ENCODE assay signal across 23 mouse cellular contexts in the genomic region with DNA sequence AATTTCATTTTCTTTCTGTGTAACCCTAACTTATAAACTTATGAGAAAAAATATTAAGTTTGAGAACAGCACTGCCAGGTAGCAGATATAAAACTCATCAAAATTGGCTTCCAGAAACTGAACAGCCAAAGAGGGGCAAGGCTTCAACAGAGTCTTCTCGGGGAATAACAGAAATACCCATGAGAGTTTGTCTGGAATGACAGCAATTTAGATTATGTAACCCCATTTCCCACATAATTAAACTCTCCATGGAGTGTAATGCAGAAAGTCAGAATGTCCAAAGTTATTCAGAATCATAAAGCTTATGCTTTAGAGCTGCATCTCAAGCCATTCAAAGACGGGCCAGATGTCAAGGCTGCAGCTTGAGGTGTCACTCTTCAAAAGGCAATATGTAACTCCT.
DNase-seq lines count a peak whose midpoint lies in the region.
"Had no signal": no experiment of that assay in that cellular context is flagged by ENCODE, and none has a peak within 500 bp of the region (broad histone marks: within the 10 kb centered on the region; RNA-seq: fewer than 3 reads in every experiment).

No protein-coding gene starts in this region.

- H3K4me3 ChIP-seq in limb, embryonic 10.5 days = no peak overlapping the region
- H3K4me3 ChIP-seq: embryonic facial prominence, embryonic 13.5 days; embryonic facial prominence, embryonic 15.5 days; erythroblast, embryonic 14.5 days; forebrain, embryonic 10.5 days; forebrain, embryonic 12.5 days had no signal

- no peaks in the 10 kb centered on the region for H3K27me3 ChIP-seq in limb, embryonic 10.5 days (ENCODE audit: low read depth, poor library complexity, severe bottlenecking)
- H3K27me3 ChIP-seq: CH12.LX; embryonic facial prominence, embryonic 13.5 days; embryonic facial prominence, embryonic 15.5 days; forebrain, embryonic 12.5 days had no signal

- 87% methylated on average over 2 of the region's 2 CpGs for WGBS in limb, embryonic 10.5 days

- DNase-seq in kidney, adult 9 months = peak; percentile 7
- DNase-seq in kidney, postnatal 25 days = no peak
- peak; percentile 32 for DNase-seq in 3T3-L1 (ENCODE audit: low read depth, low spot score)
- DNase-seq in Muller cell, postnatal 12 days (ENCODE audit: inconsistent ontology term) = peak; percentile 79
- DNase-seq in adrenal gland, postnatal 10 days = no peak
- no peak for DNase-seq in limb, embryonic 10.5 days (ENCODE audit: low spot score)
- DNase-seq: adrenal gland, adult 8-10 months; adrenal gland, postnatal 25 days; B cell, adult 2 months; cerebellum, adult 11 months; cerebellum, adult 18-20 months; cerebellum, adult 8-10 months; cerebellum, adult 9-11 months; cerebellum, postnatal 14 days; cerebellum, postnatal 36 days; embryo, embryonic 11 days had no signal

- H3K9me3 ChIP-seq in limb, embryonic 10.5 days (replicated peaks) = no peaks in the 10 kb centered on the region
- H3K9me3 ChIP-seq: embryonic facial prominence, embryonic 13.5 days; embryonic facial prominence, embryonic 15.5 days; forebrain, embryonic 10.5 days; forebrain, embryonic 12.5 days; G1E had no signal

- H3K36me3 ChIP-seq in limb, embryonic 10.5 days = no peaks in the 10 kb centered on the region
- H3K36me3 ChIP-seq: embryonic facial prominence, embryonic 13.5 days; embryonic facial prominence, embryonic 15.5 days; forebrain, embryonic 10.5 days; forebrain, embryonic 12.5 days; G1E had no signal

- H3K4me1 ChIP-seq in limb, embryonic 10.5 days = no peaks in the 10 kb centered on the region
- H3K4me1 ChIP-seq: embryonic facial prominence, embryonic 13.5 days; embryonic facial prominence, embryonic 15.5 days; forebrain, embryonic 10.5 days; forebrain, embryonic 12.5 days had no signal

- no peak overlapping the region for H3K27ac ChIP-seq in limb, embryonic 10.5 days
- H3K27ac ChIP-seq: embryonic facial prominence, embryonic 13.5 days; embryonic facial prominence, embryonic 15.5 days; forebrain, embryonic 10.5 days; forebrain, embryonic 12.5 days had no signal

Comparison
In these comparisons a context has a peak if more than half of its experiments do, and no peak if none do; other contexts are left out.
1. DNase-seq: peak in kidney, adult 9 months (single experiment), 3T3-L1 (single experiment) and Muller cell, postnatal 12 days (single experiment); none in kidney, postnatal 25 days (0 of 2), adrenal gland, postnatal 10 days (single experiment) and limb, embryonic 10.5 days (single experiment).